8 mouse cellular contexts compared by ENCODE assay signal in genomic region chr2:84826488-84827282, GRCm38 (mm10). TPM values are rescaled to one million over a fixed set of nuclear protein-coding genes. Genes with fewer than 3 reads are reported as not detected.
DNase-seq lines count a peak whose midpoint lies in the region; ATAC-seq and TF ChIP-seq lines count a peak whose summit lies in the region.

Gene Timm10, plus strand, starts transcription at chr2:84826997.

- H3K4me3 ChIP-seq in ES-E14 (ENCODE audit: insufficient read depth in 1 of 2, low read depth in 1 of 2, low read length in 2 of 2, poor library complexity in 1 of 2, severe bottlenecking in 1 of 2), result peak within 1 kb of the TSS; percentile 75 to 95
- H3K4me3 ChIP-seq in forebrain, embryonic 16.5 days (replicated peaks; ENCODE audit: low read length), result peak within 1 kb of the TSS; percentile 94
- peak within 1 kb of the TSS; percentile 97 for H3K4me3 ChIP-seq in layer of hippocampus, adult 2 months
- peak within 1 kb of the TSS; percentile 73 for H3K4me3 ChIP-seq in lung, embryonic 14.5 days (ENCODE audit: low read depth, low read length)
- peak within 1 kb of the TSS; percentile 92 for H3K4me3 ChIP-seq in olfactory bulb, adult 2 months (ENCODE audit: insufficient read depth, low read depth, low read length)
- peak within 1 kb of the TSS; percentile 77 for H3K4me3 ChIP-seq in thymus, adult 2 months (ENCODE audit: control insufficient read depth, insufficient read depth, low read length)

- peaks cover 6% of the 10 kb centered on the region for H3K36me3 ChIP-seq in ES-E14 (ENCODE audit: control insufficient read depth, insufficient read depth, low read length, poor library complexity, severe bottlenecking)
- H3K36me3 ChIP-seq in forebrain, embryonic 16.5 days (ENCODE audit: control insufficient read depth, insufficient read depth), result no peaks in the 10 kb centered on the region; the same call in 1 of the 2 replicates
- peaks cover 14% of the 10 kb centered on the region for H3K36me3 ChIP-seq in lung, embryonic 14.5 days (ENCODE audit: insufficient read depth)
- no peaks in the 10 kb centered on the region for H3K36me3 ChIP-seq in thymus, adult 2 months (ENCODE audit: control insufficient read depth, insufficient read depth, low read length)

- WGBS in forebrain, embryonic 16.5 days, result under 1% methylated on average over 34 of the region's 34 CpGs
- WGBS in lung, embryonic 14.5 days, result under 1% methylated on average over 34 of the region's 34 CpGs
- WGBS in olfactory bulb, adult 2 months, result under 1% methylated on average over 34 of the region's 34 CpGs
- WGBS in thymus, adult 2 months, result under 1% methylated on average over 34 of the region's 34 CpGs

- ATAC-seq in forebrain, embryonic 16.5 days, result peak; percentile 95
- ATAC-seq in lung, embryonic 14.5 days (ENCODE audit: insufficient read depth), result peak; percentile 90

- H3K27me3 ChIP-seq in forebrain, embryonic 16.5 days (replicated peaks; ENCODE audit: control insufficient read depth, insufficient read depth, low read length), result 0 out of 2 replicates have a peak, but pooled peaks cover 2% of the 10 kb centered on the region
- no peaks in the 10 kb centered on the region for H3K27me3 ChIP-seq in lung, embryonic 14.5 days (ENCODE audit: insufficient read depth, low read length)
- H3K27me3 ChIP-seq in thymus, adult 2 months (ENCODE audit: control insufficient read depth, insufficient read depth, low read length), result 0 out of 2 replicates have a peak, but pooled peaks cover 2% of the 10 kb centered on the region

- no peaks in the 10 kb centered on the region for H3K9me3 ChIP-seq in ES-E14 (ENCODE audit: control insufficient read depth, insufficient read depth, low read depth, low read length)
- no peaks in the 10 kb centered on the region for H3K9me3 ChIP-seq in forebrain, embryonic 16.5 days (ENCODE audit: control insufficient read depth, low read length)
- H3K9me3 ChIP-seq in lung, embryonic 14.5 days (ENCODE audit: low read depth, low read length), result no peaks in the 10 kb centered on the region

- DNase-seq in ES-E14 (ENCODE audit: low read depth, low spot score), result peak; percentile 91
- peak; percentile 85 to 87 for DNase-seq in cerebellum, adult 18-20 months
- peak; percentile 75 to 82 for DNase-seq in heart, postnatal 36 days
- peak; percentile 86 to 95 for DNase-seq in layer of hippocampus, adult 2 months (ENCODE audit: low spot score in 2 of 2)
- peak; percentile 96 for DNase-seq in lung, embryonic 14.5 days
- DNase-seq in thymus, adult 2 months, result peak; percentile 66

- peak within 1 kb of the TSS; percentile 100 for H3K4me2 ChIP-seq in forebrain, embryonic 16.5 days (ENCODE audit: low read length)
- peak within 1 kb of the TSS; percentile 98 for H3K4me2 ChIP-seq in lung, embryonic 14.5 days

- in situ Hi-C loops in ES-E14 (cut with MboI; ENCODE audit: low sequenced_read_pairs in 2 of 2, unreplicated experiment in 2 of 2), result no loop called here

- intact Hi-C loops in heart, postnatal 36 days (cut with DNase I), result loop anchor here (5.0 kb wide), 1 partner anchor 136 kb away; no protein-coding TSS in a partner anchor

- peaks cover 0 to 2% of the 10 kb centered on the region in 2 experiments; a peak in 1 of 4 replicates for H3K4me1 ChIP-seq in ES-E14 (ENCODE audit: control insufficient read depth in 2 of 2, insufficient read depth in 2 of 2, low read length in 2 of 2, poor library complexity in 1 of 2)
- H3K4me1 ChIP-seq in forebrain, embryonic 16.5 days (replicated peaks; ENCODE audit: control insufficient read depth, insufficient read depth, low read length), result peaks cover 11% of the 10 kb centered on the region
- H3K4me1 ChIP-seq in lung, embryonic 14.5 days (ENCODE audit: insufficient read depth), result no peaks in the 10 kb centered on the region
- H3K4me1 ChIP-seq in olfactory bulb, adult 2 months (ENCODE audit: control insufficient read depth, insufficient read depth, low read length), result peaks cover 4% of the 10 kb centered on the region; the same call in 1 of the 2 replicates
- peaks cover 10% of the 10 kb centered on the region for H3K4me1 ChIP-seq in thymus, adult 2 months (replicated peaks; ENCODE audit: control insufficient read depth, insufficient read depth, low read length)

- peak; percentile 43; the same call in 1 of the 2 replicates for TF ChIP-seq POLR2A in olfactory bulb, adult 2 months (IDR thresholded peaks at IDR 0.05; ENCODE audit: insufficient read depth, low read depth, low read length)
- no peak for TF ChIP-seq POLR2A in thymus, adult 2 months (IDR thresholded peaks at IDR 0.05; ENCODE audit: control insufficient read depth, extremely low read depth, insufficient read depth, low read length, poor library complexity)

- H3K9ac ChIP-seq in ES-E14 (ENCODE audit: insufficient read depth, low read depth, low read length, poor library complexity, severe bottlenecking), result peak within 1 kb of the TSS; percentile 81
- H3K9ac ChIP-seq in forebrain, embryonic 16.5 days (replicated peaks; ENCODE audit: low read depth, low read length), result peak within 1 kb of the TSS; percentile 64
- H3K9ac ChIP-seq in lung, embryonic 14.5 days, result peak within 1 kb of the TSS; percentile 67

- H3K27ac ChIP-seq in ES-E14 (ENCODE audit: insufficient read depth, low read depth, low read length, poor library complexity, severe bottlenecking), result peak within 1 kb of the TSS; percentile 16; the same call in 1 of the 2 replicates
- H3K27ac ChIP-seq in forebrain, embryonic 16.5 days (ENCODE audit: low read length), result peak within 1 kb of the TSS; percentile 58; the same call in 1 of the 2 replicates
- peak within 1 kb of the TSS; percentile 79 for H3K27ac ChIP-seq in layer of hippocampus, adult 2 months
- H3K27ac ChIP-seq in lung, embryonic 14.5 days (ENCODE audit: low read depth), result 0 out of 2 replicates have a peak within 1 kb of the TSS, but pooled peaks have one; percentile 34
- 0 out of 2 replicates have a peak within 1 kb of the TSS, but pooled peaks have one; percentile 11 for H3K27ac ChIP-seq in olfactory bulb, adult 2 months (ENCODE audit: insufficient read depth, low read depth, low read length)
- H3K27ac ChIP-seq in thymus, adult 2 months (ENCODE audit: control insufficient read depth, insufficient read depth, low read length), result no peak within 1 kb of the TSS

- no peak for TF ChIP-seq CTCF in layer of hippocampus, adult 2 months (conservative IDR thresholded peaks at IDR 0.05)
- TF ChIP-seq CTCF in lung, embryonic 14.5 days (IDR thresholded peaks at IDR 0.05; ENCODE audit: low read depth), result no peak
- no peak for TF ChIP-seq CTCF in olfactory bulb, adult 2 months (IDR thresholded peaks at IDR 0.05; ENCODE audit: insufficient read depth, low read depth, low read length)
- TF ChIP-seq CTCF in thymus, adult 2 months (IDR thresholded peaks at IDR 0.05; ENCODE audit: borderline replicate concordance, control insufficient read depth, extremely low read depth, insufficient read depth, low read length, poor library complexity), result no peak

TF ChIP-seq in ES-E14, 5 proteins besides CTCF, POLR2A, EP300 and RAD21:
- peak; percentile 73; the same call in 1 of the 2 replicates for TF ChIP-seq MAFK (IDR thresholded peaks at IDR 0.05; ENCODE audit: insufficient read depth, low read depth, low read length)
- TF ChIP-seq ZNF384 (IDR thresholded peaks at IDR 0.05; ENCODE audit: low read depth, low read length), result peak; percentile 96
- no peak for TF ChIP-seq ZC3H11A (IDR thresholded peaks at IDR 0.05; ENCODE audit: borderline replicate concordance, low read depth, low read length)
- TF ChIP-seq HCFC1 (IDR thresholded peaks at IDR 0.05; ENCODE audit: borderline replicate concordance, insufficient read depth, low read length), result peak; percentile 84; the same call in 1 of the 2 replicates
- 0 out of 2 replicates have a peak, but pooled peaks have one; percentile 42 for TF ChIP-seq CHD2 (IDR thresholded peaks at IDR 0.05; ENCODE audit: low read depth, low read length)

RNA-seq across cellular contexts. Expression of gene Timm10, which starts in this region (rescaled TPM):
- total RNA-seq in ES-E14 (2012; rRNA removed), result 60.2 and 73.5 TPM in 2 replicates
- 58.0 and 69.5 TPM in 2 replicates for polyA plus RNA-seq in forebrain, embryonic 16.5 days (2015; fragmentation: Nextera tagmentation; extraction: Ambion mirVana)
- 100 to 1,000 TPM; 105 to 106 TPM for total RNA-seq in heart, postnatal 36 days (2021)
- total RNA-seq in layer of hippocampus, adult 2 months (2021), result 10 to 100 TPM; 48.7 to 57.5 TPM
- polyA plus RNA-seq in lung, embryonic 14.5 days (2014; fragmentation: Nextera tagmentation; extraction: Ambion mirVana), result 55.4 and 58.7 TPM in 2 replicates
- not detected in 2 replicates for polyA plus RNA-seq in olfactory bulb, adult 2 months (2012; ENCODE audit: insufficient read depth, insufficient read length, low replicate concordance, missing spikeins)
- polyA plus RNA-seq in thymus, adult 2 months (2012; rRNA removed), result 23.0 and 29.0 TPM in 2 replicates

Comparison
In these comparisons a context has a peak if more than half of its experiments do, and no peak if none do; other contexts are left out.
1. RNA of gene Timm10 (polyA plus RNA-seq): 58.0 to 69.5 TPM in forebrain, embryonic 16.5 days, 55.4 to 58.7 TPM in lung, embryonic 14.5 days and 23.0 to 29.0 TPM in thymus, adult 2 months; not detected in olfactory bulb, adult 2 months; every median in the first group is over 10 times any median in the second.
2. Peak in every context shown above with its lines, with median percentiles within 50 percentile points of each other: DNase-seq, H3K4me3 ChIP-seq and H3K9ac ChIP-seq.